Mouse (Mus musculus) neural tube, embryonic 14.5 days (tissue): Measurements from ENCODE around the gene Pou2f2. TPM values are rescaled to one million over a fixed set of nuclear protein-coding genes. Genes with fewer than 3 reads are reported as not detected.

Experiments used
- ATAC-seq: fragments of 200-750 bp; cut with Nextera tagmentation; 2 replicates; pipeline ENCODE4 v1.8.0; 2017; ENCODE audit warnings: low read depth, mild to moderate bottlenecking, moderate TSS enrichment, moderate library complexity
- H3K27ac ChIP-seq: fragments of 300-500 bp; sonication (generic); 2 replicates; pipeline ENCODE4 v1.5.1; 2014; ENCODE audit warnings: low read depth, mild to moderate bottlenecking, control low read depth, low read length, moderate library complexity, mixed read lengths
- H3K27me3 ChIP-seq: fragments of 300-500 bp; sonication (generic); 2 replicates; pipeline ENCODE4 v1.6.1; 2014; ENCODE audit warnings: low read length; ENCODE audit not compliant: control insufficient read depth, insufficient read depth
- H3K36me3 ChIP-seq: fragments of 300-500 bp; sonication (generic); 2 replicates; pipeline ENCODE4 v1.6.1; 2014; ENCODE audit warnings: low read length, mixed read lengths; ENCODE audit not compliant: control insufficient read depth, insufficient read depth
- H3K4me1 ChIP-seq: fragments of 300-500 bp; sonication (generic); 2 replicates; pipeline ENCODE4 v1.6.1; 2014; ENCODE audit warnings: low read length; ENCODE audit not compliant: control insufficient read depth, insufficient read depth
- H3K4me2 ChIP-seq: fragments of 300-500 bp; sonication (generic); 2 replicates; pipeline ENCODE4 v1.6.1; 2014; ENCODE audit warnings: mild to moderate bottlenecking, low read depth, low read length, control low read depth
- H3K4me3 ChIP-seq: fragments of 300-500 bp; sonication (generic); 2 replicates; pipeline ENCODE4 v1.5.1; 2014; ENCODE audit warnings: low read depth, low read length, control low read depth, mixed read lengths
- H3K9ac ChIP-seq: fragments of 300-500 bp; sonication (generic); replicated peaks from 2 replicates; pipeline ENCODE4 v1.6.1; 2014; ENCODE audit warnings: low read depth, mild to moderate bottlenecking, control low read depth, low read length, mixed read lengths
- H3K9me3 ChIP-seq: fragments of 300-500 bp; sonication (generic); 2 replicates; pipeline ENCODE4 v1.6.1; 2016; ENCODE audit warnings: low read length; ENCODE audit not compliant: control insufficient read depth
- WGBS: fragments of 180-500 bp; shearing (Covaris S2); extraction: QIAGEN DNeasy Blood & Tissue Kit; methylation state at CpG from one replicate; pipeline ENCODE4 v1.1.7; 2014; 5-methylcytosine and 5-hydroxymethylcytosine counted together
- polyA plus RNA-seq: library from polyadenylated mRNA; unstranded; fragments of >200 nt; fragmentation: Nextera tagmentation; extraction: Ambion mirVana; gene quantifications from 2 replicates; pipeline ENCODE4 v1.2.1, GENCODE M21; 2014

The Pou2f2 gene
- polyA plus RNA-seq, 1 experiment from 2014 or later = 33.6 TPM

GRCm38 (mm10) chr7:25098169-25098568 lies 81.4 kb downstream of the Pou2f2 start:
- H3K27me3 ChIP-seq = no peaks in the 10 kb centered on the region
- WGBS = 82% methylated on average over 3 of the region's 3 CpGs
- ATAC-seq = no peak
- H3K9me3 ChIP-seq = no peaks in the 10 kb centered on the region
- no peaks in the 10 kb centered on the region for H3K4me1 ChIP-seq
- no peak overlapping the region for H3K9ac ChIP-seq
- no peak overlapping the region for H3K27ac ChIP-seq
- H3K4me2 ChIP-seq = no peak overlapping the region
- H3K36me3 ChIP-seq = peaks cover 2% of the 10 kb centered on the region; the same call in 1 of the 2 replicates
- H3K4me3 ChIP-seq = no peak overlapping the region

GRCm38 (mm10) chr7:25089875-25090274 lies 89.7 kb downstream of the Pou2f2 start:
- H3K9ac ChIP-seq = no peak overlapping the region
- H3K9me3 ChIP-seq = no peaks in the 10 kb centered on the region
- WGBS = 33% methylated on average over 10 of the region's 10 CpGs
- no peak overlapping the region for H3K4me2 ChIP-seq
- no peak overlapping the region for H3K4me3 ChIP-seq
- 0 out of 2 replicates have a peak, but pooled peaks cover 5% of the 10 kb centered on the region for H3K36me3 ChIP-seq
- H3K27me3 ChIP-seq = no peaks in the 10 kb centered on the region
- no peaks in the 10 kb centered on the region for H3K4me1 ChIP-seq
- no peak for ATAC-seq
- no peak overlapping the region for H3K27ac ChIP-seq

GRCm38 (mm10) chr7:25088968-25089367 lies 90.6 kb downstream of the Pou2f2 start:
- Histone ChIP-seq H3K4me1 (no peaks in the 10 kb centered on the region), H3K27me3 (no peaks in the 10 kb centered on the region), H3K9me3 (no peaks in the 10 kb centered on the region), H3K4me2 (no peak overlapping the region), H3K9ac (no peak overlapping the region), H3K4me3 (no peak overlapping the region), H3K27ac (no peak overlapping the region), H3K36me3 (peaks cover 10% of the 10 kb centered on the region; the same call in 1 of the 2 replicates)
- ATAC-seq = no peak
- WGBS = 33% methylated on average over 11 of the region's 11 CpGs

- ATAC-seq = no peak
- Histone ChIP-seq H3K9me3 (no peaks in the 10 kb centered on the region), H3K4me3 (no peak overlapping the region), H3K36me3 (peaks cover 15% of the 10 kb centered on the region), H3K27me3 (no peaks in the 10 kb centered on the region), H3K4me2 (no peak overlapping the region), H3K4me1 (no peaks in the 10 kb centered on the region), H3K27ac (no peak overlapping the region), H3K9ac (no peak overlapping the region)
- WGBS = 9% methylated on average over 10 of the region's 10 CpGs
Measured at GRCm38 (mm10) chr7:25088531-25088930, 91.0 kb downstream of the Pou2f2 start.

GRCm38 (mm10) chr7:25087972-25088371 lies 91.6 kb downstream of the Pou2f2 start:
- no peak overlapping the region for H3K4me3 ChIP-seq
- no peaks in the 10 kb centered on the region for H3K27me3 ChIP-seq
- no peak overlapping the region for H3K9ac ChIP-seq
- no peaks in the 10 kb centered on the region for H3K4me1 ChIP-seq
- ATAC-seq = no peak
- H3K36me3 ChIP-seq = peaks cover 20% of the 10 kb centered on the region
- no peak overlapping the region for H3K27ac ChIP-seq
- no peak overlapping the region for H3K4me2 ChIP-seq
- H3K9me3 ChIP-seq = no peaks in the 10 kb centered on the region
- 63% methylated on average over 5 of the region's 5 CpGs for WGBS

- H3K36me3 ChIP-seq = peaks cover 21% of the 10 kb centered on the region
- no peak overlapping the region for H3K4me2 ChIP-seq
- ATAC-seq = no peak; the same call in 1 of the 2 replicates
- H3K27ac ChIP-seq = no peak overlapping the region
- WGBS = 71% methylated on average over 10 of the region's 10 CpGs
- no peak overlapping the region for H3K9ac ChIP-seq
- H3K27me3 ChIP-seq = no peaks in the 10 kb centered on the region
- H3K4me1 ChIP-seq = no peaks in the 10 kb centered on the region
- H3K9me3 ChIP-seq = no peaks in the 10 kb centered on the region
- no peak overlapping the region for H3K4me3 ChIP-seq
Measured at GRCm38 (mm10) chr7:25087256-25087912, 92.1 kb downstream of the Pou2f2 start.

- H3K4me1 ChIP-seq = no peaks in the 10 kb centered on the region
- H3K9ac ChIP-seq = no peak overlapping the region
- no peaks in the 10 kb centered on the region for H3K9me3 ChIP-seq
- H3K27me3 ChIP-seq = no peaks in the 10 kb centered on the region
- 54% methylated on average over 3 of the region's 3 CpGs for WGBS
- no peak overlapping the region for H3K4me2 ChIP-seq
- ATAC-seq = no peak
- peaks cover 29% of the 10 kb centered on the region for H3K36me3 ChIP-seq
- no peak overlapping the region for H3K4me3 ChIP-seq
- no peak overlapping the region for H3K27ac ChIP-seq
Measured at GRCm38 (mm10) chr7:25086656-25087055, 92.9 kb downstream of the Pou2f2 start.

GRCm38 (mm10) chr7:25084621-25085020 lies 94.9 kb downstream of the Pou2f2 start:
- WGBS = 88% methylated on average over 5 of the region's 5 CpGs
- H3K9ac ChIP-seq = no peak overlapping the region
- peaks cover 40% of the 10 kb centered on the region for H3K36me3 ChIP-seq
- H3K27me3 ChIP-seq = no peaks in the 10 kb centered on the region
- H3K9me3 ChIP-seq = no peaks in the 10 kb centered on the region
- no peak overlapping the region for H3K27ac ChIP-seq
- no peak overlapping the region for H3K4me2 ChIP-seq
- ATAC-seq = no peak
- no peaks in the 10 kb centered on the region for H3K4me1 ChIP-seq
- H3K4me3 ChIP-seq = no peak overlapping the region

- H3K27ac ChIP-seq = no peak overlapping the region
- no peak; the same call in 1 of the 2 replicates for ATAC-seq
- 84% methylated on average over 4 of the region's 4 CpGs for WGBS
Measured at GRCm38 (mm10) chr7:25082510-25082909, 97.0 kb downstream of the Pou2f2 start.

More at GRCm38 (mm10) chr7:25082510-25082909, 97.0 kb downstream of the Pou2f2 start:
- no peak overlapping the region for H3K4me3 ChIP-seq
- no peaks in the 10 kb centered on the region for H3K9me3 ChIP-seq
- H3K9ac ChIP-seq = no peak overlapping the region
- H3K4me1 ChIP-seq = peaks cover 15% of the 10 kb centered on the region
- no peaks in the 10 kb centered on the region for H3K27me3 ChIP-seq
- H3K4me2 ChIP-seq = no peak overlapping the region
- peaks cover 44% of the 10 kb centered on the region for H3K36me3 ChIP-seq
